Mouse (Mus musculus): ENCODE results near the gene Il2rg. TPM values are rescaled to one million over a fixed set of nuclear protein-coding genes. Genes with fewer than 3 reads are reported as not detected.

Il2rg gene
- polyA plus RNA-seq, 1 experiment from 2014 or later, result 16.9 TPM

- Histone ChIP-seq H3K9me3 (ENCODE audit: control insufficient read depth, low read length) (no peaks in the 10 kb centered on the region), H3K36me3 (ENCODE audit: control insufficient read depth, insufficient read depth, low read length) (peaks cover 2% of the 10 kb centered on the region; the same call in 1 of the 2 replicates), H3K4me2 (peak overlapping the region; percentile 61), H3K4me1 (replicated peaks; ENCODE audit: control insufficient read depth, insufficient read depth, low read length) (no peaks in the 10 kb centered on the region), H3K9ac (ENCODE audit: low read depth, low read length) (peak overlapping the region; percentile 59; the same call in 1 of the 2 replicates), H3K4me3 (ENCODE audit: low read depth, low read length) (peak overlapping the region; percentile 64), H3K27ac (ENCODE audit: low read depth, low read length) (0 out of 2 replicates have a peak overlapping the region, but pooled peaks have one; percentile 75), H3K27me3 (replicated peaks; ENCODE audit: control insufficient read depth, insufficient read depth, low read length) (no peaks in the 10 kb centered on the region; the same call in none of the 2 replicates)
- WGBS, result 25% methylated on average over 6 of the region's 6 CpGs
- DNase-seq (ENCODE audit: low spot score), result no peak
- 0 out of 2 replicates have a peak, but pooled peaks have one; percentile 9 for ATAC-seq (replicated peaks; ENCODE audit: low FRiP score)
These were observed 5.4 kb upstream of the Il2rg start for GRCm38 (mm10) chrX:101273410-101273809.

- H3K36me3 ChIP-seq (ENCODE audit: control insufficient read depth, insufficient read depth, low read length), result no peaks in the 10 kb centered on the region
- ATAC-seq (replicated peaks; ENCODE audit: low FRiP score) (no peak), DNase-seq (ENCODE audit: low spot score) (no peak)
- no peaks in the 10 kb centered on the region for H3K9me3 ChIP-seq (ENCODE audit: control insufficient read depth, low read length)
- no peaks in the 10 kb centered on the region; the same call in none of the 2 replicates for H3K27me3 ChIP-seq (replicated peaks; ENCODE audit: control insufficient read depth, insufficient read depth, low read length)
- peak within 1 kb of the TSS; percentile 28; the same call in 1 of the 2 replicates for H3K4me3 ChIP-seq (ENCODE audit: low read depth, low read length)
- 0 out of 2 replicates have a peak within 1 kb of the TSS, but pooled peaks have one; percentile 22 for H3K9ac ChIP-seq (ENCODE audit: low read depth, low read length)
- no peak within 1 kb of the TSS for H3K27ac ChIP-seq (ENCODE audit: low read depth, low read length)
- H3K4me2 ChIP-seq, result peak within 1 kb of the TSS; percentile 46
- WGBS, result 37% methylated on average over 3 of the region's 3 CpGs
- H3K4me1 ChIP-seq (replicated peaks; ENCODE audit: control insufficient read depth, insufficient read depth, low read length), result no peaks in the 10 kb centered on the region; the same call in 1 of the 2 replicates
These were observed 685 bp upstream of the Il2rg start, which contains the start of gene Gm20489 for GRCm38 (mm10) chrX:101268755-101269124. Gene Gm20489 (minus strand): TSS chrX:101269023.

DNA sequence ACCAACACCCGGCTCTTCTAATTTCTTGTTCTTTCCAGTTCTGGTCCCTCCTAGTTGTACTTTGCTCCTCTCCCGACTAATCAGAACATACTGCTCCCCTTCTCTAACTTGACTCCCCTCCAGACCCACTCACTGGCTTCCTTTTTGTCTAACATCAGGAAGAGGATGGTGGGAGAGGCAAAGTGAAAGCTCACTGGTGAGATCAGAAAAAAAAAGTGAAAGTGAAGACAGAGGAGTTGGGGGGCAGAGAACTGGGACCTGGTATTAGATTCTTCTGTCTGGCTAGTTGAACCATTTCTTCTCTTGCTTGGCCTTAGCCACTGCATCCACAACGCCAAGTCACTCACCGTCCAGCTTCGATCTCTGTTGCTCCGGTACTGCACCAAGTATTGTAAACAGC is 1.4 kb downstream of the Il2rg start:
- no peaks in the 10 kb centered on the region for H3K9me3 ChIP-seq (ENCODE audit: control insufficient read depth, low read length)
- no peak for DNase-seq (ENCODE audit: low spot score)
- H3K27me3 ChIP-seq (replicated peaks; ENCODE audit: control insufficient read depth, insufficient read depth, low read length), result no peaks in the 10 kb centered on the region; the same call in 1 of the 2 replicates
- no peak for ATAC-seq (replicated peaks; ENCODE audit: low FRiP score)
- 84% methylated on average over 6 of the region's 6 CpGs for WGBS
- H3K4me3 ChIP-seq (ENCODE audit: low read depth, low read length), result no peak overlapping the region
- no peaks in the 10 kb centered on the region; the same call in 1 of the 2 replicates for H3K4me1 ChIP-seq (replicated peaks; ENCODE audit: control insufficient read depth, insufficient read depth, low read length)
- no peak overlapping the region for H3K27ac ChIP-seq (ENCODE audit: low read depth, low read length)
- no peaks in the 10 kb centered on the region for H3K36me3 ChIP-seq (ENCODE audit: control insufficient read depth, insufficient read depth, low read length)
- no peak overlapping the region for H3K9ac ChIP-seq (ENCODE audit: low read depth, low read length)
- no peak overlapping the region for H3K4me2 ChIP-seq

DNA sequence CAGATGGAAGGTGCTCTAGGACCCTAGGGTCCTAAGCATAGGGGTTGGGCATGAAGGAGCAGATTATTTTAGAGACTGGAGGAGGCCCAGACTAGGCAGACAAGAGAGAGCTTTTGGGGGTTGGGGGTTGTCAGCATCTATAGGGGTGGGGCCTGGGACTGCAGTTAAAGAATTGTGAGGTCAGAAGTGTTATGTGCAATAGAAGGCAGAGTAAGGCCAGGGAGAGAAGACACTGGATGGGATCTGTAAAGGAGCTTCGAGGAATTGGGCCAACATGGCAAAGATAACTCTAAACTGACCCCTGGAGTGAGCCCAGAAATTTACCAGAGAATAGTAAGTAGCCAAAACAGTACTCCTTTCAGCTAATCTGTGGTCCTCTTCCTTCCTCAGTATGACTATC is 4.2 kb downstream of the Il2rg start, which contains the start of gene Gm614:
TSS of gene Gm614 (minus strand) at position 101 of the 400 bp plus-strand sequence.
- ATAC-seq (replicated peaks; ENCODE audit: low FRiP score) (no peak), DNase-seq (ENCODE audit: low spot score) (no peak)
- Histone ChIP-seq H3K27me3 (replicated peaks; ENCODE audit: control insufficient read depth, insufficient read depth, low read length) (no peaks in the 10 kb centered on the region; the same call in 1 of the 2 replicates), H3K9me3 (ENCODE audit: control insufficient read depth, low read length) (no peaks in the 10 kb centered on the region), H3K9ac (ENCODE audit: low read depth, low read length) (no peak within 1 kb of the TSS), H3K4me3 (ENCODE audit: low read depth, low read length) (no peak within 1 kb of the TSS), H3K4me2 (no peak within 1 kb of the TSS), H3K36me3 (ENCODE audit: control insufficient read depth, insufficient read depth, low read length) (no peaks in the 10 kb centered on the region), H3K27ac (ENCODE audit: low read depth, low read length) (no peak within 1 kb of the TSS), H3K4me1 (replicated peaks; ENCODE audit: control insufficient read depth, insufficient read depth, low read length) (peaks cover 9% of the 10 kb centered on the region)
- 90% methylated on average over 1 of the region's 1 CpGs for WGBS

- H3K9me3 ChIP-seq (ENCODE audit: control insufficient read depth, low read length), result no peaks in the 10 kb centered on the region
- DNase-seq (ENCODE audit: low spot score) (peak; percentile 55), ATAC-seq (replicated peaks; ENCODE audit: low FRiP score) (peak; percentile 60)
- H3K9ac ChIP-seq (ENCODE audit: low read depth, low read length), result no peak overlapping the region
- peaks cover 9% of the 10 kb centered on the region; the same call in 1 of the 2 replicates for H3K4me1 ChIP-seq (replicated peaks; ENCODE audit: control insufficient read depth, insufficient read depth, low read length)
- H3K4me3 ChIP-seq (ENCODE audit: low read depth, low read length), result no peak overlapping the region
- 14% methylated on average over 11 of the region's 13 CpGs for WGBS
- H3K36me3 ChIP-seq (ENCODE audit: control insufficient read depth, insufficient read depth, low read length), result no peaks in the 10 kb centered on the region
- peak overlapping the region; percentile 45 for H3K4me2 ChIP-seq
- H3K27me3 ChIP-seq (replicated peaks; ENCODE audit: control insufficient read depth, insufficient read depth, low read length), result no peaks in the 10 kb centered on the region; the same call in 1 of the 2 replicates
- peak overlapping the region; percentile 56 for H3K27ac ChIP-seq (ENCODE audit: low read depth, low read length)
These were observed 7.4 kb downstream of the Il2rg start for GRCm38 (mm10) chrX:101260441-101261325.

GRCm38 (mm10) chrX:101256603-101257002 is 11.5 kb downstream of the Il2rg start:
- Histone ChIP-seq H3K27ac (ENCODE audit: low read depth, low read length) (no peak overlapping the region), H3K27me3 (replicated peaks; ENCODE audit: control insufficient read depth, insufficient read depth, low read length) (no peaks in the 10 kb centered on the region; the same call in 1 of the 2 replicates), H3K4me3 (ENCODE audit: low read depth, low read length) (no peak overlapping the region), H3K9me3 (ENCODE audit: control insufficient read depth, low read length) (no peaks in the 10 kb centered on the region), H3K4me2 (no peak overlapping the region; the same call in 1 of the 2 replicates), H3K4me1 (replicated peaks; ENCODE audit: control insufficient read depth, insufficient read depth, low read length) (peaks cover 9% of the 10 kb centered on the region; the same call in 1 of the 2 replicates), H3K36me3 (ENCODE audit: control insufficient read depth, insufficient read depth, low read length) (no peaks in the 10 kb centered on the region), H3K9ac (ENCODE audit: low read depth, low read length) (no peak overlapping the region)
- 78% methylated on average over 13 of the region's 13 CpGs for WGBS
- ATAC-seq (replicated peaks; ENCODE audit: low FRiP score) (no peak), DNase-seq (ENCODE audit: low spot score) (no peak)

DNA sequence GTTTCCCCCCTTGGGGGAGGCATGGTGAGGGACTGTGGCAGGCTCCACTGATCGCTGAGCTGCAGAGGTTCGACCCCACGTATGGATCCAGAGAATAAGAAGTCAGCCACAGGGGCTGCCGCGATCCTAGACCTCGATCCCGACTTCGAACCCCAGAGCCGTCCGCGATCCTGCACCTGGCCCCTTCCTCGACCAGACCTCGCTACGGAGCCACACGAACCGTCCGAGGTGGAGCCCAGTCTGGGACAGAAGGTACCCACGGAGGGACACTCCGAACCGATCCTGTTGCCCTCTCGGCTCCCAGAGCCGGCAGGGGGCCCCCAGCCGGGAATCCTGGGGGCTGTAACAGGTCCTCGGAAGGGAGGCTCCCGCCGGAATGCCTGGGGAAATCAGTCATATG is 13.3 kb downstream of the Il2rg start:
- Histone ChIP-seq H3K4me3 (ENCODE audit: low read depth, low read length) (peak overlapping the region; percentile 52), H3K27me3 (replicated peaks; ENCODE audit: control insufficient read depth, insufficient read depth, low read length) (no peaks in the 10 kb centered on the region; the same call in 1 of the 2 replicates), H3K27ac (ENCODE audit: low read depth, low read length) (0 out of 2 replicates have a peak overlapping the region, but pooled peaks have one; percentile 16), H3K9ac (ENCODE audit: low read depth, low read length) (peak overlapping the region; percentile 71), H3K4me1 (replicated peaks; ENCODE audit: control insufficient read depth, insufficient read depth, low read length) (no peaks in the 10 kb centered on the region; the same call in 1 of the 2 replicates), H3K9me3 (ENCODE audit: control insufficient read depth, low read length) (no peaks in the 10 kb centered on the region), H3K4me2 (peak overlapping the region; percentile 66), H3K36me3 (ENCODE audit: control insufficient read depth, insufficient read depth, low read length) (no peaks in the 10 kb centered on the region)
- 10% methylated on average over 26 of the region's 26 CpGs for WGBS
- DNase-seq (ENCODE audit: low spot score) (no peak), ATAC-seq (replicated peaks; ENCODE audit: low FRiP score) (peak; percentile 42)

GRCm38 (mm10) chrX:101253952-101254729 is 13.9 kb downstream of the Il2rg start, which contains the start of gene Foxo4:
Gene Foxo4 (plus strand): TSS chrX:101254528.
- no peaks in the 10 kb centered on the region for H3K9me3 ChIP-seq (ENCODE audit: control insufficient read depth, low read length)
- 13% methylated on average over 46 of the region's 47 CpGs for whole genome bisulfite sequencing
- H3K4me2 ChIP-seq, result peak within 1 kb of the TSS; percentile 66
- no peaks in the 10 kb centered on the region for H3K36me3 ChIP-seq (ENCODE audit: control insufficient read depth, insufficient read depth, low read length)
- H3K27me3 ChIP-seq (replicated peaks; ENCODE audit: control insufficient read depth, insufficient read depth, low read length), result no peaks in the 10 kb centered on the region; the same call in 1 of the 2 replicates
- H3K27ac ChIP-seq (ENCODE audit: low read depth, low read length), result 0 out of 2 replicates have a peak within 1 kb of the TSS, but pooled peaks have one; percentile 16
- peak; percentile 92 for ATAC-seq (replicated peaks; ENCODE audit: low FRiP score)
- H3K4me3 ChIP-seq (ENCODE audit: low read depth, low read length), result peak within 1 kb of the TSS; percentile 52
- no peaks in the 10 kb centered on the region; the same call in 1 of the 2 replicates for H3K4me1 ChIP-seq (replicated peaks; ENCODE audit: control insufficient read depth, insufficient read depth, low read length)
- H3K9ac ChIP-seq (ENCODE audit: low read depth, low read length), result peak within 1 kb of the TSS; percentile 71
- peak; percentile 78 for DNase-seq (ENCODE audit: low spot score)
